ENCODE assay signal across 22 mouse cellular contexts in genomic region chr5:107152989-107153388, GRCm38 (mm10).
"Had no signal": no experiment of that assay in that cellular context is flagged by ENCODE, and none has a peak within 500 bp of the region (broad histone marks: within the 10 kb centered on the region; RNA-seq: fewer than 3 reads in every experiment).

No protein-coding gene starts in this region.

- H3K27me3 ChIP-seq: midbrain, embryonic 15.5 days; neural tube, embryonic 12.5 days; neural tube, embryonic 15.5 days had no signal

- H3K4me3 ChIP-seq: midbrain, embryonic 12.5 days; midbrain, embryonic 15.5 days; neural tube, embryonic 12.5 days; neural tube, embryonic 15.5 days had no signal

- H3K36me3 ChIP-seq: midbrain, embryonic 12.5 days; midbrain, embryonic 15.5 days; neural tube, embryonic 12.5 days; neural tube, embryonic 15.5 days had no signal

- H3K27ac ChIP-seq: liver, embryonic 14.5 days; macrophage; midbrain, embryonic 12.5 days; midbrain, embryonic 15.5 days; neural tube, embryonic 12.5 days; neural tube, embryonic 15.5 days had no signal

- H3K9ac ChIP-seq: liver, embryonic 14.5 days; liver, postnatal 0 days; lung, embryonic 14.5 days; midbrain, embryonic 12.5 days; midbrain, embryonic 15.5 days; neural tube, embryonic 12.5 days; neural tube, embryonic 15.5 days had no signal

- H3K4me2 ChIP-seq: liver, embryonic 11.5 days; lung, embryonic 14.5 days; midbrain, embryonic 12.5 days; midbrain, embryonic 15.5 days; neural tube, embryonic 12.5 days; neural tube, embryonic 15.5 days had no signal

- DNase-seq: kidney, adult 2 months; kidney, postnatal 10 days; kidney, postnatal 36 days; layer of hippocampus, postnatal 36 days; left cerebral cortex, postnatal 4 days; liver, postnatal 0 days; lung, embryonic 14.5 days; right cerebral cortex, adult 18-20 months; right cerebral cortex, postnatal 14 days; right cerebral cortex, postnatal 4 days; thymus, adult 18-20 months; thymus, postnatal 14 days; thymus, postnatal 4 days had no signal

- ATAC-seq: intestine, embryonic 16.5 days; liver, postnatal 0 days; lung, postnatal 0 days; midbrain, embryonic 15.5 days had no signal

- H3K9me3 ChIP-seq: midbrain, embryonic 12.5 days; midbrain, embryonic 15.5 days; neural tube, embryonic 12.5 days; neural tube, embryonic 15.5 days had no signal
